Mouse (Mus musculus) midbrain, embryonic 11.5 days (tissue): ENCODE data around the gene Cyp2c55. TPM values are rescaled to one million over a fixed set of nuclear protein-coding genes. Genes with fewer than 3 reads are reported as not detected.

Experiments used
- ATAC-seq: fragments of 200-750 bp; cut with Nextera tagmentation; 2 replicates; pipeline ENCODE4 v1.8.0; 2017; ENCODE audit warnings: moderate TSS enrichment, moderate library complexity; ENCODE audit not compliant: low FRiP score
- DNase-seq: peaks from one replicate; pipeline ENCODE4 v3.0.0; 2015; ENCODE audit warnings: low spot score; ENCODE audit errors: missing footprints
- H3K27ac ChIP-seq: fragments of 300-500 bp; sonication (generic); 2 replicates; pipeline ENCODE4 v1.5.1; 2014; ENCODE audit warnings: low read depth, low read length
- H3K27me3 ChIP-seq: fragments of 300-500 bp; sonication (generic); 2 replicates; pipeline ENCODE4 v1.6.1; 2014; ENCODE audit warnings: mild to moderate bottlenecking, low read length, moderate library complexity, mixed read lengths; ENCODE audit not compliant: control insufficient read depth, insufficient read depth
- H3K36me3 ChIP-seq: fragments of 300-500 bp; sonication (generic); 2 replicates; pipeline ENCODE4 v1.6.1; 2014; ENCODE audit warnings: mild to moderate bottlenecking, low read length, moderate library complexity, mixed read lengths; ENCODE audit not compliant: control insufficient read depth, insufficient read depth
- H3K4me1 ChIP-seq: fragments of 300-500 bp; sonication (generic); 2 replicates; pipeline ENCODE4 v1.6.1; 2014; ENCODE audit warnings: low read length; ENCODE audit not compliant: control insufficient read depth, insufficient read depth
- H3K4me2 ChIP-seq: fragments of 300-500 bp; sonication (generic); 2 replicates; pipeline ENCODE4 v1.6.1; 2014; ENCODE audit warnings: mild to moderate bottlenecking, moderate library complexity
- H3K4me3 ChIP-seq: fragments of 300-500 bp; sonication (generic); 2 replicates; pipeline ENCODE4 v1.5.1; 2014; ENCODE audit warnings: low read depth, low read length
- H3K9ac ChIP-seq: fragments of 300-500 bp; sonication (generic); 2 replicates; pipeline ENCODE4 v1.6.1; 2014; ENCODE audit warnings: low read length
- H3K9me3 ChIP-seq: fragments of 300-500 bp; sonication (generic); 2 replicates; pipeline ENCODE4 v1.6.1; 2016; ENCODE audit warnings: low read length; ENCODE audit not compliant: control insufficient read depth
- WGBS: fragments of 180-500 bp; shearing (Covaris S2); extraction: QIAGEN DNeasy Blood & Tissue Kit; methylation state at CpG from one replicate; pipeline ENCODE4 v1.1.7; 2014; 5-methylcytosine and 5-hydroxymethylcytosine counted together
- polyA plus RNA-seq: library from polyadenylated mRNA; unstranded; fragments of >200 nt; fragmentation: Nextera tagmentation; extraction: Ambion mirVana; gene quantifications from 2 replicates; pipeline ENCODE4 v1.2.1, GENCODE M21; 2014

Gene Cyp2c55
- 0.15 TPM in 1 of 2 replicates, not detected in the other for polyA plus RNA-seq

- Histone ChIP-seq H3K9ac (no peak within 1 kb of the TSS), H3K27ac (no peak within 1 kb of the TSS), H3K36me3 (no peaks in the 10 kb centered on the region), H3K9me3 (no peaks in the 10 kb centered on the region), H3K4me3 (no peak within 1 kb of the TSS), H3K4me2 (no peak within 1 kb of the TSS), H3K27me3 (no peaks in the 10 kb centered on the region), H3K4me1 (no peaks in the 10 kb centered on the region)
- DNase-seq: no peak
- no peak for ATAC-seq
Observed at GRCm38 (mm10) chr19:39006715-39007114, at the start of gene Cyp2c55. TSS of gene Cyp2c55 (plus strand) at chr19:39007019.

- no peaks in the 10 kb centered on the region for H3K27me3 ChIP-seq
- H3K36me3 ChIP-seq: no peaks in the 10 kb centered on the region; the same call in 1 of the 2 replicates
- ATAC-seq: no peak
- no peak overlapping the region for H3K9ac ChIP-seq
- H3K9me3 ChIP-seq: no peaks in the 10 kb centered on the region
- WGBS: 96% methylated on average over 6 of the region's 6 CpGs
- no peak overlapping the region for H3K4me3 ChIP-seq
- no peaks in the 10 kb centered on the region for H3K4me1 ChIP-seq
- peak; percentile 82 for DNase-seq
- no peak overlapping the region for H3K27ac ChIP-seq
- H3K4me2 ChIP-seq: no peak overlapping the region
Observed at GRCm38 (mm10) chr19:38970741-38971140, 36.1 kb upstream of the Cyp2c55 start.

DNA sequence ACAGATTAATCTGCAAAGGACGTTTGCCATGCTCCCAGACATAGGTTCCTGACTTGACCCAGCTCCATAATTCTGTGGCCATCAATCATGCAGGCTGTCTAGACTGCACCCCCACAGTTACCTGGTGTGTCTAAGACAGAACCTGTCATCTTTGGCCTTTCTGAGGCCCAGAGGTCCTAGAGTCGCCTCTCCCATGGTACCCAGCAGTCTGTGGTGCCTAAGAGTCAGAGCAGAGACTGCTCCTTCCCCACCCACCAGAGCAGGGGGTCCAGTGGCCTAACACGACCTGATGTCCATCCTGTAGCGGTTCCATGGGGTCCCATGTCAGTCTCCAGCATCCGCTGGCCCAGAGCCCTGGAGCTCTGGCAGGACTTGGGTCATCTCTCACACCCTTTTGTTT, 34.2 kb upstream of the Cyp2c55 start:
- H3K36me3 ChIP-seq: no peaks in the 10 kb centered on the region
- 74% methylated on average over 5 of the region's 5 CpGs for WGBS
- H3K27me3 ChIP-seq: no peaks in the 10 kb centered on the region
- no peak overlapping the region for H3K9ac ChIP-seq
- no peak overlapping the region for H3K4me3 ChIP-seq
- no peaks in the 10 kb centered on the region for H3K9me3 ChIP-seq
- DNase-seq (no peak), ATAC-seq (peak; percentile 47; the same call in 1 of the 2 replicates)
- H3K27ac ChIP-seq: no peak overlapping the region
- H3K4me1 ChIP-seq: no peaks in the 10 kb centered on the region
- no peak overlapping the region for H3K4me2 ChIP-seq

GRCm38 (mm10) chr19:38973666-38974065, 33.2 kb upstream of the Cyp2c55 start:
- no peak overlapping the region for H3K4me3 ChIP-seq
- H3K27ac ChIP-seq: no peak overlapping the region
- no peaks in the 10 kb centered on the region for H3K4me1 ChIP-seq
- H3K9ac ChIP-seq: no peak overlapping the region
- DNase-seq (no peak), ATAC-seq (peak; percentile 40; the same call in 1 of the 2 replicates)
- H3K9me3 ChIP-seq: no peaks in the 10 kb centered on the region
- no peak overlapping the region for H3K4me2 ChIP-seq
- 73% methylated on average over 7 of the region's 7 CpGs for WGBS
- no peaks in the 10 kb centered on the region for H3K27me3 ChIP-seq
- H3K36me3 ChIP-seq: no peaks in the 10 kb centered on the region

GRCm38 (mm10) chr19:38976269-38976668, 30.6 kb upstream of the Cyp2c55 start:
- Histone ChIP-seq H3K27me3 (no peaks in the 10 kb centered on the region), H3K4me3 (no peak overlapping the region), H3K36me3 (no peaks in the 10 kb centered on the region), H3K4me1 (no peaks in the 10 kb centered on the region), H3K9me3 (no peaks in the 10 kb centered on the region), H3K27ac (no peak overlapping the region), H3K4me2 (no peak overlapping the region), H3K9ac (no peak overlapping the region)
- DNase-seq (no peak), ATAC-seq (no peak)

DNA sequence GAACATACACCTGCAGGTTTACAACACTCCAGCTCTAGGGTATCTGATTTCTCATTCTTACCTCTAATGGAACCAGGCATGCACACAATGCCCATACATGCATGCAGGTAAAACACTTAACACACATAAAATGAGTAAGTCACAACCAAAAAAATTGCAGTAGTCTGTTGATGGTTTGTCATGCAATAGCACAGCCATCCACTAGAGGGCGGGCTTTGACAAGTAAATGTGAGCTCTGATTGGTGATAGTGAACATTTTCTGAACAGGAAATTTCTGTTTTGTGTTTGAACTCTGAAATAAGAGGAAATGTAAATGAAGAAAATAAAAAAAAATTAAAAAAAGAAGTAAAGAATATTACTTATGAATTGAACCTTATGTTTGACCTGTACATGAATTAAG, 24.9 kb upstream of the Cyp2c55 start:
- Histone ChIP-seq H3K9ac (no peak overlapping the region), H3K27ac (no peak overlapping the region), H3K27me3 (no peaks in the 10 kb centered on the region), H3K4me2 (no peak overlapping the region), H3K36me3 (no peaks in the 10 kb centered on the region), H3K4me3 (no peak overlapping the region), H3K4me1 (no peaks in the 10 kb centered on the region), H3K9me3 (no peaks in the 10 kb centered on the region)
- ATAC-seq (no peak), DNase-seq (peak; percentile 92)
- 0% methylated on average over 1 of the region's 1 CpGs for WGBS

- Histone ChIP-seq H3K9ac (no peak overlapping the region), H3K27ac (no peak overlapping the region), H3K4me2 (no peak overlapping the region), H3K27me3 (no peaks in the 10 kb centered on the region), H3K9me3 (no peaks in the 10 kb centered on the region), H3K36me3 (no peaks in the 10 kb centered on the region), H3K4me1 (no peaks in the 10 kb centered on the region), H3K4me3 (no peak overlapping the region)
- ATAC-seq: no peak
- 93% methylated on average over 4 of the region's 4 CpGs for WGBS
- no peak for DNase-seq
Observed at GRCm38 (mm10) chr19:38998248-38998647, 8.6 kb upstream of the Cyp2c55 start.

- WGBS: 87% methylated on average over 1 of the region's 1 CpGs
- DNase-seq (no peak), ATAC-seq (no peak)
- no peak overlapping the region for H3K4me3 ChIP-seq
- H3K27ac ChIP-seq: no peak overlapping the region
- no peaks in the 10 kb centered on the region for H3K4me1 ChIP-seq
- H3K9me3 ChIP-seq: no peaks in the 10 kb centered on the region
- H3K4me2 ChIP-seq: no peak overlapping the region
- no peaks in the 10 kb centered on the region for H3K27me3 ChIP-seq
- no peaks in the 10 kb centered on the region for H3K36me3 ChIP-seq
- H3K9ac ChIP-seq: no peak overlapping the region
Observed at GRCm38 (mm10) chr19:38998676-38999075, 8.1 kb upstream of the Cyp2c55 start.

DNA sequence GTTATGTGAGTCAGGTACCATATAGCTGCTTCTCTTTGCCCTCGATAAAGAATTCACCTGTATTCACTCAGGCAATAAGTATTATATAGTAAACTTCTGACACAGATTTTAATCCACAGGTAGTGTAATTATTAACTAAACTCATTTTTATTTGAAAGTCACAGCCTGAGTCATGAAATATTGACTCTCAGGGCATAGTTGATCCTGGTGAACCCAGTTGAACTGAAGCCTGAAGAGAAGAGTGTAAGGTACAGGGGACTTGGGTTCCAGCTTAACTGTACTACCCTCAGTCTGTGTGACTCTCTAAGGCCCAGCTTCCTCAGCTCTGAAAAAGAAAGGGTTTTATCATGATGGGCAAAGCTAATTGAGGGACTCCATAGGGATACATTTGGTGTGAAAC, 1.7 kb upstream of the Cyp2c55 start:
- Histone ChIP-seq H3K4me2 (no peak overlapping the region), H3K4me1 (no peaks in the 10 kb centered on the region)

GRCm38 (mm10) chr19:39057928-39058327, 51.1 kb downstream of the Cyp2c55 start:
- H3K36me3 ChIP-seq: no peaks in the 10 kb centered on the region
- no peaks in the 10 kb centered on the region for H3K27me3 ChIP-seq
- H3K4me1 ChIP-seq: no peaks in the 10 kb centered on the region
- H3K4me3 ChIP-seq: no peak overlapping the region
- no peak for DNase-seq
- no peak for ATAC-seq
- no peaks in the 10 kb centered on the region for H3K9me3 ChIP-seq
- no peak overlapping the region for H3K4me2 ChIP-seq
- no peak overlapping the region for H3K27ac ChIP-seq
- WGBS: 96% methylated on average over 1 of the region's 1 CpGs
- H3K9ac ChIP-seq: no peak overlapping the region

More for the DNA sequence above, 1.7 kb upstream of the Cyp2c55 start:
- WGBS: 84% methylated on average over 1 of the region's 1 CpGs
- Histone ChIP-seq H3K4me3 (no peak overlapping the region), H3K36me3 (no peaks in the 10 kb centered on the region), H3K27me3 (no peaks in the 10 kb centered on the region), H3K27ac (no peak overlapping the region), H3K9me3 (no peaks in the 10 kb centered on the region), H3K9ac (no peak overlapping the region)
- DNase-seq (no peak), ATAC-seq (no peak)
